Mouse (Mus musculus) spleen, postnatal 10 days (tissue): ENCODE results near the gene Nek2.
A peak's percentile ranks its signal among the peaks of the same experiment; 100 is the strongest.

Experiments used
- DNase-seq, 2 experiments: peaks; one replicate each; pipeline ENCODE4 v3.0.0; 2021 to 2022; ENCODE audit warnings: low spot score in 2 of 2

The Nek2 gene

GRCm38 (mm10) chr1:191858136-191858535 is 36.9 kb downstream of the Nek2 start:
- no peak for DNase-seq

- DNase-seq: peak in 1 of 2 experiments; percentile 43
Measured at GRCm38 (mm10) chr1:191859847-191860246, 38.6 kb downstream of the Nek2 start.

DNA sequence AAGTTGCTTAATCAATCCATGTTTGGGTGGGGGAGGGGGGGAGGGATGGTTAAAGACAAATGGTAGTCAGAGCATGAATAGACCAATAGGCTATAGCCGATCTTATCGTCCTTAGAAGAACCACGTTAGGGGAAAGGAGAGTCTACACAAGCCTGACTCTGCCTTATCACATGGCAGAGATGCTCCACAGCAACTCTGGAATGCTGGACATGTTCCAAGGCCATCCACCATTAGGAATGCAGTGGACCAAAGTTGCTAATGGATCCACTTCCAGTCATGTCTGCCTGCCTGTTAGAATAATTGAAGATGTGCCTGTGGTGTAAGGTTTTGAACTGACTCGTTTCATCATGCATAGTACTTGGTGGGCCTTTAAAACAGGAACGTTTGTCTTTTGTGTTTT is 40.0 kb downstream of the Nek2 start:
- DNase-seq: no peak

- no peak for DNase-seq
Measured at GRCm38 (mm10) chr1:191863833-191864550, 42.7 kb downstream of the Nek2 start.

- no peak for DNase-seq
Measured at GRCm38 (mm10) chr1:191864551-191865027, 43.3 kb downstream of the Nek2 start.

GRCm38 (mm10) chr1:191872076-191872710 is 50.9 kb downstream of the Nek2 start:
- no peak for DNase-seq

DNA sequence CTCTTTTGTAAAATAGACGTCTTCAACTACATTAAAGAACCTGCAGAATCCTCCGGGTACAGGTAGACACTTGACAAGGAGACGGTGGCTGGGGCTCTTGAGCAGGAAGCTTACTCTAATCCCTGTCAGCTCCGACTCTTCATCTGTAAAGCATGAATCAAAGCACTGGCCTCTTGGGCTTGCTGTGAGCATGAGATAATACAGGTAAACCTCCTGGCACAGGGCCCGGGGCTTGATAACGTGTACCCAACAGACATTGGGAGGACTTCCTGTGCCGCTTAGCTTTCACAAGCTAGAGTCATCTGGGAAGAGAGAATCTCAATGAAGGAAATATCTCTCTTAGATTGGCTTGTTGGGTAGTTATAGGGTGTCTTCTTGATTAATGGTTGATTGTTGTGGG is 53.8 kb downstream of the Nek2 start:
- DNase-seq: peak in 1 of 2 experiments; percentile 66

- no peak for DNase-seq
Measured at GRCm38 (mm10) chr1:191875683-191876305, 54.5 kb downstream of the Nek2 start.

- no peak for DNase-seq
Measured at GRCm38 (mm10) chr1:191877681-191878080, 56.4 kb downstream of the Nek2 start.

DNA sequence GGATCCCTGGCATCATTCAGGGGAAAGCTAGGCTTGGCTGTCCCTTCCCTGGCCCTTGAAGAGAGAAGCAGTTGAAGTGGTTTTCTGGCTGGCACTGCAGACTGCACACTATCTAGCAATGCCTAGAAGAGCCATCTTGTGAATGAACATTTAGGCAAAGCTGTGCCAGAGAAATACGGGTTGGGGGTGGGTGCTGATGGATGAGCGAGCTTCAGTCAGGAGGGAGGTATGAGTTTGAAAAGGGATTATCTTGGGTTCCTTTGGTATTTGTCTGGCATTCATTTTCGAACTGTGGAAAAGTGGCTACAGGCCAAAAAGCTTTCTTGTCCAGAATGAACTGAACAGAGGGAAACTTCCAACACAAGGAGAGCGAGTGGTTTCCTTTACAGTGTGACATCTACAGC is 57.3 kb downstream of the Nek2 start:
- no peak for DNase-seq

- peak in 1 of 2 experiments; percentile 39 for DNase-seq
Measured at GRCm38 (mm10) chr1:191880247-191880646, 59.0 kb downstream of the Nek2 start.

- DNase-seq: peak in 1 of 2 experiments; percentile 36
Measured at GRCm38 (mm10) chr1:191880921-191881609, 59.8 kb downstream of the Nek2 start.

GRCm38 (mm10) chr1:191881663-191882062 is 60.4 kb downstream of the Nek2 start:
- DNase-seq: no peak
